Mouse (Mus musculus) kidney, embryonic 14.5 days (tissue): ENCODE measurements around the gene Gm26965. TPM values are rescaled to one million over a fixed set of nuclear protein-coding genes. Genes with fewer than 3 reads are reported as not detected.

Experiments
- ATAC-seq: fragments of 200-750 bp; cut with Nextera tagmentation; 2 replicates; pipeline ENCODE4 v1.8.0; 2017; ENCODE audit warnings: moderate number of reproducible peaks, mild to moderate bottlenecking, moderate TSS enrichment, moderate library complexity; ENCODE audit not compliant: low FRiP score, low TSS enrichment
- H3K27ac ChIP-seq: fragments of 300-500 bp; sonication (generic); 2 replicates; pipeline ENCODE4 v1.5.1; 2014; ENCODE audit warnings: low read depth, mild to moderate bottlenecking, low read length, moderate library complexity, mixed read lengths
- H3K27me3 ChIP-seq: fragments of 300-500 bp; sonication (generic); 2 replicates; pipeline ENCODE4 v1.6.1; 2014; ENCODE audit warnings: mild to moderate bottlenecking, low read length; ENCODE audit not compliant: control insufficient read depth, insufficient read depth
- H3K36me3 ChIP-seq: fragments of 300-500 bp; sonication (generic); 2 replicates; pipeline ENCODE4 v1.6.1; 2014; ENCODE audit warnings: low read length, mixed read lengths; ENCODE audit not compliant: control insufficient read depth, insufficient read depth
- H3K4me1 ChIP-seq: fragments of 300-500 bp; sonication (generic); 2 replicates; pipeline ENCODE4 v1.6.1; 2014; ENCODE audit warnings: low read length, mixed read lengths; ENCODE audit not compliant: control insufficient read depth, insufficient read depth
- H3K4me2 ChIP-seq: fragments of 300-500 bp; sonication (generic); replicated peaks from 2 replicates; pipeline ENCODE4 v1.6.1; 2014; ENCODE audit warnings: low read depth, mild to moderate bottlenecking, low read length
- H3K4me3 ChIP-seq: fragments of 300-500 bp; sonication (generic); 2 replicates; pipeline ENCODE4 v1.5.1; 2014; ENCODE audit warnings: mild to moderate bottlenecking, low read length
- H3K9ac ChIP-seq: fragments of 300-500 bp; sonication (generic); 2 replicates; pipeline ENCODE4 v1.6.1; 2014; ENCODE audit warnings: low read depth, mild to moderate bottlenecking, low read length, moderate library complexity
- H3K9me3 ChIP-seq: fragments of 300-500 bp; sonication (generic); 2 replicates; pipeline ENCODE4 v1.6.1; 2016; ENCODE audit warnings: low read length; ENCODE audit not compliant: control insufficient read depth
- WGBS: fragments of 180-500 bp; shearing (Covaris S2); extraction: QIAGEN DNeasy Blood & Tissue Kit; methylation state at CpG from one replicate; pipeline ENCODE4 v1.1.7; 2014; 5-methylcytosine and 5-hydroxymethylcytosine counted together
- polyA plus RNA-seq: library from polyadenylated mRNA; unstranded; fragments of >200 nt; fragmentation: Nextera tagmentation; extraction: Ambion mirVana; gene quantifications from 2 replicates; pipeline ENCODE4 v1.2.1, GENCODE M21; 2014

The Gm26965 gene
- not detected in 2 replicates for polyA plus RNA-seq

GRCm38 (mm10) chr13:67525753-67526410 is at the start of gene Gm26965, which contains the start of gene Zfp87:
TSS of gene Gm26965 (minus strand) at chr13:67526151.
TSS of gene Zfp87 (minus strand) at chr13:67526177.
- H3K9ac ChIP-seq = peak within 1 kb of the TSS; percentile 66
- H3K9me3 ChIP-seq = no peaks in the 10 kb centered on the region
- WGBS = under 1% methylated on average over 27 of the region's 27 CpGs
- peak within 1 kb of the TSS; percentile 72 for H3K4me3 ChIP-seq
- peak within 1 kb of the TSS; percentile 80 for H3K4me2 ChIP-seq
- ATAC-seq = peak; percentile 99
- H3K4me1 ChIP-seq = peaks cover 14% of the 10 kb centered on the region
- peaks cover 2% of the 10 kb centered on the region; the same call in 1 of the 2 replicates for H3K36me3 ChIP-seq
- H3K27me3 ChIP-seq = no peaks in the 10 kb centered on the region
- peak within 1 kb of the TSS; percentile 53 for H3K27ac ChIP-seq

GRCm38 (mm10) chr13:67572591-67573189 is 46.7 kb upstream of the Gm26965 start:
- no peak for ATAC-seq
- 81% methylated on average over 5 of the region's 5 CpGs for WGBS

GRCm38 (mm10) chr13:67553730-67554129 is 27.8 kb upstream of the Gm26965 start, which contains the start of gene Zfp748:
TSS of gene Zfp748 (minus strand) at chr13:67553830.
- Histone ChIP-seq H3K36me3 (no peaks in the 10 kb centered on the region), H3K9ac (peak within 1 kb of the TSS; percentile 87), H3K9me3 (no peaks in the 10 kb centered on the region), H3K4me1 (peaks cover 9% of the 10 kb centered on the region), H3K4me2 (peak within 1 kb of the TSS; percentile 75), H3K27ac (peak within 1 kb of the TSS; percentile 93), H3K4me3 (peak within 1 kb of the TSS; percentile 92), H3K27me3 (no peaks in the 10 kb centered on the region)
- 86% methylated on average over 4 of the region's 4 CpGs for WGBS
- no peak for ATAC-seq

More at GRCm38 (mm10) chr13:67572591-67573189, 46.7 kb upstream of the Gm26965 start:
- H3K9ac ChIP-seq = no peak overlapping the region
- H3K27me3 ChIP-seq = no peaks in the 10 kb centered on the region
- no peak overlapping the region for H3K4me2 ChIP-seq
- no peak overlapping the region for H3K27ac ChIP-seq
- H3K36me3 ChIP-seq = no peaks in the 10 kb centered on the region
- no peaks in the 10 kb centered on the region for H3K4me1 ChIP-seq
- no peaks in the 10 kb centered on the region for H3K9me3 ChIP-seq
- H3K4me3 ChIP-seq = no peak overlapping the region

- Histone ChIP-seq H3K27ac (peak overlapping the region; percentile 93), H3K9ac (peak overlapping the region; percentile 87), H3K9me3 (no peaks in the 10 kb centered on the region), H3K4me3 (peak overlapping the region; percentile 92), H3K36me3 (no peaks in the 10 kb centered on the region), H3K27me3 (no peaks in the 10 kb centered on the region), H3K4me2 (peak overlapping the region; percentile 75), H3K4me1 (peaks cover 9% of the 10 kb centered on the region)
- WGBS = under 1% methylated on average over 44 of the region's 44 CpGs
- peak; percentile 99 for ATAC-seq
Observed at GRCm38 (mm10) chr13:67552505-67553346, 26.8 kb upstream of the Gm26965 start.

GRCm38 (mm10) chr13:67545941-67546340 is 20.0 kb upstream of the Gm26965 start:
- Histone ChIP-seq H3K4me3 (no peak overlapping the region), H3K4me1 (no peaks in the 10 kb centered on the region), H3K9ac (no peak overlapping the region), H3K36me3 (peaks cover 33% of the 10 kb centered on the region), H3K9me3 (no peaks in the 10 kb centered on the region), H3K4me2 (no peak overlapping the region), H3K27ac (no peak overlapping the region), H3K27me3 (no peaks in the 10 kb centered on the region)
- 81% methylated on average over 1 of the region's 1 CpGs for WGBS
- ATAC-seq = no peak

GRCm38 (mm10) chr13:67527049-67527730 is 1.2 kb upstream of the Gm26965 start:
- Histone ChIP-seq H3K4me2 (no peak overlapping the region), H3K4me1 (peaks cover 14% of the 10 kb centered on the region), H3K4me3 (no peak overlapping the region), H3K9me3 (no peaks in the 10 kb centered on the region), H3K27ac (no peak overlapping the region), H3K9ac (no peak overlapping the region), H3K36me3 (no peaks in the 10 kb centered on the region), H3K27me3 (no peaks in the 10 kb centered on the region)
- WGBS = 70% methylated on average over 3 of the region's 3 CpGs
- no peak for ATAC-seq

GRCm38 (mm10) chr13:67500908-67501307 is 25.0 kb downstream of the Gm26965 start:
- Histone ChIP-seq H3K27me3 (no peaks in the 10 kb centered on the region), H3K36me3 (no peaks in the 10 kb centered on the region), H3K4me2 (no peak overlapping the region; the same call in 1 of the 2 replicates), H3K9ac (no peak overlapping the region), H3K4me3 (no peak overlapping the region), H3K27ac (no peak overlapping the region), H3K4me1 (0 out of 2 replicates have a peak, but pooled peaks cover 6% of the 10 kb centered on the region), H3K9me3 (no peaks in the 10 kb centered on the region)
- ATAC-seq = no peak
- WGBS = 78% methylated on average over 1 of the region's 1 CpGs

GRCm38 (mm10) chr13:67500084-67500719 is 25.7 kb downstream of the Gm26965 start, which contains the start of gene Zfp58:
TSS of gene Zfp58 (minus strand) at chr13:67500555.
- 1% methylated on average over 22 of the region's 22 CpGs for WGBS
- peak; percentile 98 for ATAC-seq
- Histone ChIP-seq H3K27me3 (no peaks in the 10 kb centered on the region), H3K4me3 (peak within 1 kb of the TSS; percentile 85), H3K27ac (peak within 1 kb of the TSS; percentile 47; the same call in 1 of the 2 replicates), H3K36me3 (0 out of 2 replicates have a peak, but pooled peaks cover 2% of the 10 kb centered on the region), H3K4me1 (0 out of 2 replicates have a peak, but pooled peaks cover 6% of the 10 kb centered on the region), H3K4me2 (peak within 1 kb of the TSS; percentile 63), H3K9me3 (no peaks in the 10 kb centered on the region), H3K9ac (peak within 1 kb of the TSS; percentile 70)
